Mouse (Mus musculus): ENCODE results near the gene Gcg.

Gene Gcg

GRCm38 (mm10) chr2:62459241-62460174 is 23.9 kb downstream of the Gcg start:
- no peak for DNase-seq (ENCODE audit: low spot score)

- no peak for DNase-seq (ENCODE audit: low spot score)
Measured at GRCm38 (mm10) chr2:62458070-62458469, 25.4 kb downstream of the Gcg start.

GRCm38 (mm10) chr2:62454991-62455390 is 28.5 kb downstream of the Gcg start:
- DNase-seq (ENCODE audit: low spot score): no peak

- no peak for DNase-seq (ENCODE audit: low spot score)
Measured at GRCm38 (mm10) chr2:62454033-62454432, 29.4 kb downstream of the Gcg start.

- DNase-seq (ENCODE audit: low spot score): no peak
Measured at GRCm38 (mm10) chr2:62450364-62450763, 33.1 kb downstream of the Gcg start.

GRCm38 (mm10) chr2:62449692-62450346 is 33.6 kb downstream of the Gcg start:
- no peak for DNase-seq (ENCODE audit: low spot score)

- no peak for DNase-seq (ENCODE audit: low spot score)
Measured at GRCm38 (mm10) chr2:62440802-62441544, 42.5 kb downstream of the Gcg start.

GRCm38 (mm10) chr2:62440083-62440482 is 43.4 kb downstream of the Gcg start:
- DNase-seq (ENCODE audit: low spot score): no peak

GRCm38 (mm10) chr2:62431245-62431795 is 52.1 kb downstream of the Gcg start:
- DNase-seq (ENCODE audit: low spot score): no peak

GRCm38 (mm10) chr2:62425941-62426340 is 57.5 kb downstream of the Gcg start:
- no peak for DNase-seq (ENCODE audit: low spot score)

Measured in testis, postnatal 10 days (tissue).